Mouse (Mus musculus) telencephalon, adult 2 months (tissue): ENCODE measurements at regions not wholly inside any gene's neighbourhood (a gene's known extent, or its start where the extent isn't known, plus 50 kb on each side); places are given as distances from the start of the nearest gene placed in this dataset.

Experiments used
- DNase-seq: peaks from one replicate; pipeline ENCODE4 v3.0.0-alpha.2; 2011; ENCODE audit warnings: low read depth, low spot score

- no peak for DNase-seq
Measured at GRCm38 (mm10) chr14:76297864-76298263, 116.9 kb upstream of the Tsc22d1 start.

- DNase-seq: no peak
Measured at GRCm38 (mm10) chr14:76302322-76302991, 112.3 kb upstream of the Tsc22d1 start.

- no peak for DNase-seq
Measured at GRCm38 (mm10) chr14:76307603-76308002, 107.2 kb upstream of the Tsc22d1 start.

GRCm38 (mm10) chr14:76308188-76308812 lies 106.5 kb upstream of the Tsc22d1 start:
- no peak for DNase-seq

GRCm38 (mm10) chr14:76309606-76310005 lies 105.2 kb upstream of the Tsc22d1 start:
- no peak for DNase-seq

GRCm38 (mm10) chr14:76310278-76310677 lies 104.5 kb upstream of the Tsc22d1 start:
- no peak for DNase-seq

- no peak for DNase-seq
Measured at GRCm38 (mm10) chr14:76313424-76314190, 101.2 kb upstream of the Tsc22d1 start.

- no peak for DNase-seq
Measured at GRCm38 (mm10) chr14:76318438-76318837, 96.3 kb upstream of the Tsc22d1 start.

GRCm38 (mm10) chr14:76324246-76324645 lies 90.5 kb upstream of the Tsc22d1 start:
- no peak for DNase-seq

GRCm38 (mm10) chr14:76329983-76330382 lies 84.8 kb upstream of the Tsc22d1 start:
- no peak for DNase-seq

- no peak for DNase-seq
Measured at GRCm38 (mm10) chr14:76331497-76332335, 83.0 kb upstream of the Tsc22d1 start.

- DNase-seq: no peak
Measured at GRCm38 (mm10) chr14:76332336-76332703, 82.4 kb upstream of the Tsc22d1 start.

- DNase-seq: no peak
Measured at GRCm38 (mm10) chr14:76340789-76341188, 74.0 kb upstream of the Tsc22d1 start.

GRCm38 (mm10) chr14:76341226-76341625 lies 73.5 kb upstream of the Tsc22d1 start:
- no peak for DNase-seq

GRCm38 (mm10) chr14:76351856-76352255 lies 62.9 kb upstream of the Tsc22d1 start:
- no peak for DNase-seq

GRCm38 (mm10) chr14:76356161-76356560 lies 58.6 kb upstream of the Tsc22d1 start:
- no peak for DNase-seq

- DNase-seq: no peak
Measured at GRCm38 (mm10) chr14:76359837-76360410, 54.8 kb upstream of the Tsc22d1 start.

GRCm38 (mm10) chr14:76364034-76364433 lies 50.7 kb upstream of the Tsc22d1 start:
- DNase-seq: no peak
